In genomic region chr13:116298641-116299170, GRCm38 (mm10) we compare ENCODE assay signal across 26 mouse cellular contexts. TPM values are rescaled to one million over a fixed set of nuclear protein-coding genes. Genes with fewer than 3 reads are reported as not detected.
DNase-seq lines count a peak whose midpoint lies in the region; ATAC-seq and TF ChIP-seq lines count a peak whose summit lies in the region.
"Had no signal": no experiment of that assay in that cellular context is flagged by ENCODE, and none has a peak within 500 bp of the region (broad histone marks: within the 10 kb centered on the region; RNA-seq: fewer than 3 reads in every experiment).

No protein-coding gene starts in this region.

- 2% methylated on average over 13 of the region's 13 CpGs for WGBS in hindbrain, embryonic 11.5 days
- 3% methylated on average over 13 of the region's 13 CpGs for WGBS in hindbrain, postnatal 0 days
- WGBS in limb, embryonic 11.5 days = 9% methylated on average over 13 of the region's 13 CpGs

- H3K4me1 ChIP-seq in hindbrain, embryonic 11.5 days (replicated peaks; ENCODE audit: control insufficient read depth, insufficient read depth, low read length) = no peaks in the 10 kb centered on the region
- no peaks in the 10 kb centered on the region for H3K4me1 ChIP-seq in hindbrain, postnatal 0 days (ENCODE audit: insufficient read depth, low read length)
- H3K4me1 ChIP-seq in limb, embryonic 11.5 days (ENCODE audit: control insufficient read depth, insufficient read depth, low read length) = no peaks in the 10 kb centered on the region

- H3K27ac ChIP-seq in hindbrain, embryonic 11.5 days (ENCODE audit: low read depth, low read length) = no peak overlapping the region
- no peak overlapping the region for H3K27ac ChIP-seq in hindbrain, postnatal 0 days
- no peak overlapping the region for H3K27ac ChIP-seq in limb, embryonic 11.5 days (replicated peaks; ENCODE audit: low read depth, low read length)
- H3K27ac ChIP-seq: embryonic facial prominence, embryonic 15.5 days; hindbrain, embryonic 13.5 days; kidney, postnatal 0 days; left cerebral cortex, adult 2 months; midbrain, embryonic 10.5 days; neural tube, embryonic 12.5 days had no signal

- no peak overlapping the region for H3K4me3 ChIP-seq in hindbrain, embryonic 11.5 days (ENCODE audit: low read depth, low read length)
- H3K4me3 ChIP-seq in hindbrain, postnatal 0 days (ENCODE audit: low read length) = no peak overlapping the region
- H3K4me3 ChIP-seq in limb, embryonic 11.5 days (ENCODE audit: low read depth, low read length) = no peak overlapping the region
- H3K4me3 ChIP-seq: embryonic facial prominence, embryonic 15.5 days; hindbrain, embryonic 13.5 days; left cerebral cortex, adult 2 months; midbrain, embryonic 10.5 days; neural tube, embryonic 12.5 days had no signal

- DNase-seq in embryo, embryonic 10.5 days (ENCODE audit: low spot score) = peak; percentile 55
- DNase-seq in embryo, embryonic 10 days (ENCODE audit: low spot score) = no peak
- DNase-seq in hindbrain, embryonic 11.5 days (ENCODE audit: low spot score) = peak; percentile 47
- DNase-seq in hindbrain, postnatal 0 days (ENCODE audit: low spot score) = no peak
- DNase-seq in brain, embryonic 14.5 days (ENCODE audit: low read depth) = peak; percentile 55
- peak; percentile 50 for DNase-seq in limb, embryonic 11.5 days (ENCODE audit: low spot score)
- no peak for DNase-seq in heart, adult 18-20 months
- no peak for DNase-seq in layer of hippocampus, postnatal 36 days
- DNase-seq: adrenal gland, postnatal 14 days; cerebellum, adult 8-10 months; gastrocnemius, postnatal 14 days; heart, adult 11 months; heart, postnatal 14 days; kidney, adult 2 months; layer of hippocampus, adult 9-11 months; left cerebral cortex, postnatal 4 days; lung, postnatal 4 days; thymus, postnatal 14 days had no signal

- H3K9ac ChIP-seq in hindbrain, embryonic 11.5 days (ENCODE audit: low read depth, low read length) = no peak overlapping the region
- H3K9ac ChIP-seq in hindbrain, postnatal 0 days (replicated peaks; ENCODE audit: low read length) = no peak overlapping the region
- no peak overlapping the region for H3K9ac ChIP-seq in limb, embryonic 11.5 days (ENCODE audit: low read length)
- H3K9ac ChIP-seq: embryonic facial prominence, embryonic 15.5 days; heart, embryonic 12.5 days; hindbrain, embryonic 13.5 days; neural tube, embryonic 12.5 days had no signal

- ATAC-seq in hindbrain, embryonic 11.5 days (ENCODE audit: low FRiP score) = no peak
- ATAC-seq in hindbrain, postnatal 0 days = no peak
- ATAC-seq in limb, embryonic 11.5 days (ENCODE audit: insufficient number of reproducible peaks, low FRiP score, low TSS enrichment, low read depth) = no peak

- no peak overlapping the region for H3K4me2 ChIP-seq in hindbrain, embryonic 11.5 days (replicated peaks; ENCODE audit: low read depth, low read length)
- H3K4me2 ChIP-seq in hindbrain, postnatal 0 days (ENCODE audit: low read depth, low read length) = no peak overlapping the region
- H3K4me2 ChIP-seq in limb, embryonic 11.5 days (ENCODE audit: low read depth, severe bottlenecking) = no peak overlapping the region
- H3K4me2 ChIP-seq: embryonic facial prominence, embryonic 15.5 days; hindbrain, embryonic 13.5 days had no signal

- peaks cover 82% of the 10 kb centered on the region for H3K27me3 ChIP-seq in hindbrain, embryonic 11.5 days (ENCODE audit: control insufficient read depth, insufficient read depth, low read length)
- H3K27me3 ChIP-seq in hindbrain, postnatal 0 days (ENCODE audit: insufficient read depth, low read length) = peaks cover 91% of the 10 kb centered on the region
- H3K27me3 ChIP-seq in limb, embryonic 11.5 days (ENCODE audit: control insufficient read depth, insufficient read depth, low read length) = peaks cover 69% of the 10 kb centered on the region

- H3K9me3 ChIP-seq in hindbrain, embryonic 11.5 days (ENCODE audit: control insufficient read depth, low read length) = no peaks in the 10 kb centered on the region
- no peaks in the 10 kb centered on the region for H3K9me3 ChIP-seq in hindbrain, postnatal 0 days (ENCODE audit: low read length)
- no peaks in the 10 kb centered on the region for H3K9me3 ChIP-seq in limb, embryonic 11.5 days (ENCODE audit: control insufficient read depth, low read length)
- H3K9me3 ChIP-seq: embryonic facial prominence, embryonic 15.5 days; heart, embryonic 12.5 days; hindbrain, embryonic 13.5 days; midbrain, embryonic 10.5 days; neural tube, embryonic 12.5 days had no signal

- no peak for TF ChIP-seq POLR2A in brain, embryonic 14.5 days (IDR thresholded peaks at IDR 0.05; ENCODE audit: borderline replicate concordance, extremely low read depth, insufficient read depth, insufficient read length, poor library complexity, severe bottlenecking)

- H3K36me3 ChIP-seq in hindbrain, embryonic 11.5 days (ENCODE audit: control insufficient read depth, insufficient read depth, low read length) = no peaks in the 10 kb centered on the region
- no peaks in the 10 kb centered on the region for H3K36me3 ChIP-seq in hindbrain, postnatal 0 days (ENCODE audit: insufficient read depth, low read length)
- no peaks in the 10 kb centered on the region for H3K36me3 ChIP-seq in limb, embryonic 11.5 days (ENCODE audit: control insufficient read depth, insufficient read depth, low read length)
- H3K36me3 ChIP-seq: embryonic facial prominence, embryonic 15.5 days; heart, embryonic 12.5 days; hindbrain, embryonic 13.5 days; midbrain, embryonic 10.5 days; neural tube, embryonic 12.5 days had no signal

- no peak for TF ChIP-seq CTCF in hindbrain, postnatal 0 days (IDR thresholded peaks at IDR 0.05; ENCODE audit: low read depth)
- TF ChIP-seq CTCF in brain, embryonic 14.5 days (IDR thresholded peaks at IDR 0.05; ENCODE audit: borderline replicate concordance, extremely low read depth, insufficient read depth, insufficient read length) = no peak

RNA-seq across cellular contexts. Expression of gene Isl1, which starts 10.8 kb away (rescaled TPM):
- 46.5 and 60.5 TPM in 2 replicates for polyA plus RNA-seq in hindbrain, embryonic 11.5 days (2014; fragmentation: Nextera tagmentation; extraction: Ambion mirVana)
- total RNA-seq in hindbrain, postnatal 0 days (2014; rRNA removed) = 16.9 and 21.8 TPM in 2 replicates
- polyA plus RNA-seq in hindbrain, postnatal 0 days (2015; fragmentation: Nextera tagmentation; extraction: Ambion mirVana) = 8.3 and 10.2 TPM in 2 replicates
- polyA plus RNA-seq in brain, embryonic 14.5 days (2012; rRNA removed) = 48.6 and 71.9 TPM in 2 replicates
- polyA plus RNA-seq in limb, embryonic 11.5 days (2014; fragmentation: Nextera tagmentation; extraction: Ambion mirVana) = 15.8 and 20.0 TPM in 2 replicates
- total RNA-seq in heart, adult 18-20 months (2021) = under 1 TPM in 1 of 2 experiments, not detected in 1; 0.69 TPM
- not detected for total RNA-seq in layer of hippocampus, postnatal 36 days (2021)
- total RNA-seq: liver, adult 2 months had no signal
- polyA plus RNA-seq: liver, adult 2 months had no signal

Comparison
In these comparisons a context has a peak if more than half of its experiments do, and no peak if none do; other contexts are left out.
1. DNase-seq: peak in embryo, embryonic 10.5 days (single experiment), hindbrain, embryonic 11.5 days (single experiment), brain, embryonic 14.5 days (single experiment) and limb, embryonic 11.5 days (single experiment); none in embryo, embryonic 10 days (single experiment), hindbrain, postnatal 0 days (single experiment), heart, adult 18-20 months (0 of 2) and layer of hippocampus, postnatal 36 days (0 of 2).